Mouse (Mus musculus) common myeloid progenitor, adult 5-6 weeks (primary cell): ENCODE results near the gene Hipk4. TPM values are rescaled to one million over a fixed set of nuclear protein-coding genes. Genes with fewer than 3 reads are reported as not detected.
"Not testable (repeated sequence)": the region's sequence is repeated elsewhere in the genome, so short reads cannot be mapped to it uniquely, and the experiment has no call there.

Experiments used
- ATAC-seq: replicated peaks from 2 replicates; pipeline ENCODE4 v1.8.0; 2016; ENCODE audit warnings: low read depth, mild to moderate bottlenecking, moderate TSS enrichment, inconsistent platforms; ENCODE audit not compliant: poor library complexity, severe bottlenecking
- total RNA-seq: library from RNA; stranded (forward); fragments of 200-1000, 187-1606 nt; gene quantifications from 2 replicates; pipeline ENCODE4 v1.2.3, GENCODE M21; 2017

Hipk4 gene
- total RNA-seq, 1 experiment from 2014 or later, result 1.1 TPM

- ATAC-seq, result no peak
Measured at GRCm38 (mm10) chr7:27493022-27493421, 30.0 kb upstream of the Hipk4 start.

GRCm38 (mm10) chr7:27493450-27493849 lies 29.6 kb upstream of the Hipk4 start:
- no peak for ATAC-seq

- ATAC-seq, result not testable (repeated sequence)
Measured at GRCm38 (mm10) chr7:27494659-27495367, 28.3 kb upstream of the Hipk4 start.

- ATAC-seq, result no peak
Measured at GRCm38 (mm10) chr7:27499036-27499435, 24.0 kb upstream of the Hipk4 start, which contains the start of gene Prx. Gene Prx (plus strand): TSS chr7:27499324.

GRCm38 (mm10) chr7:27501620-27502019 lies 21.4 kb upstream of the Hipk4 start:
- ATAC-seq, result no peak

GRCm38 (mm10) chr7:27506765-27507370 lies 16.2 kb upstream of the Hipk4 start:
- peak; percentile 26 for ATAC-seq

- peak; percentile 86 for ATAC-seq
Measured at GRCm38 (mm10) chr7:27507711-27508647, 15.1 kb upstream of the Hipk4 start.

GRCm38 (mm10) chr7:27508648-27509005 lies 14.4 kb upstream of the Hipk4 start:
- ATAC-seq, result peak; percentile 68

- ATAC-seq, result no peak
Measured at GRCm38 (mm10) chr7:27510809-27511208, 12.3 kb upstream of the Hipk4 start.

GRCm38 (mm10) chr7:27514961-27515360 lies 8.1 kb upstream of the Hipk4 start:
- ATAC-seq, result no peak

GRCm38 (mm10) chr7:27518314-27518713 lies 4.8 kb upstream of the Hipk4 start:
- no peak for ATAC-seq

GRCm38 (mm10) chr7:27520104-27520503 lies 3.0 kb upstream of the Hipk4 start:
- ATAC-seq, result no peak

- ATAC-seq, result no peak
Measured at GRCm38 (mm10) chr7:27520599-27520998, 2.5 kb upstream of the Hipk4 start.

GRCm38 (mm10) chr7:27523805-27524204 lies 738 bp downstream of the Hipk4 start:
- no peak for ATAC-seq

GRCm38 (mm10) chr7:27526039-27526827 lies 3.2 kb downstream of the Hipk4 start:
- ATAC-seq, result peak; percentile 86

- no peak for ATAC-seq
Measured at GRCm38 (mm10) chr7:27529070-27529469, 6.0 kb downstream of the Hipk4 start.

- ATAC-seq, result no peak
Measured at GRCm38 (mm10) chr7:27530937-27531336, 7.9 kb downstream of the Hipk4 start.

GRCm38 (mm10) chr7:27531707-27532106 lies 8.6 kb downstream of the Hipk4 start:
- no peak for ATAC-seq

GRCm38 (mm10) chr7:27532480-27533050 lies 9.5 kb downstream of the Hipk4 start:
- ATAC-seq, result no peak

- ATAC-seq, result peak; percentile 53; the same call in 1 of the 2 replicates
Measured at GRCm38 (mm10) chr7:27535386-27535785, 12.3 kb downstream of the Hipk4 start.
